Mouse (Mus musculus): Measurements from ENCODE around the gene Zswim3. TPM values are rescaled to one million over a fixed set of nuclear protein-coding genes. Genes with fewer than 3 reads are reported as not detected.

Gene Zswim3
- polyA plus RNA-seq, 1 experiment from 2014 or later = 5.9 TPM

DNA sequence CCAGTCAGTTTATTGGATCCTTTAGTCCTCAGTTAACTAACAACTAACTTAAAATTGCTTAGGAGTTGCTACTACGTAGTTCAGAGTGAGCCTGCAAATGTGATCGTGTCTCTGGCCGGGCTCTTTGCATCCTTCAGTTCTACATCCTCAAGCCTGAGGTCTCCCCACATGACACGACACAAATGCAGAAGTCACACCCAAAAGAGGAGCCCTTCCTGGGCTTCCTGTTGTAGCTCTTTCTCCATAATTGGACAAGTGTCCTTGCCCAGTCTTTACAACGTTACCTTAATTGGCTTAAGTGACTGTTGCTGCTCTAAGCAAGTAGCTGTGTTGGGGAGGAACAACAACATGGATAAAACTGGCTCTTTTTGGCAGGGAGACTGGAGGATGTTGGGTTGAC lies 10.4 kb downstream of the Zswim3 start:
- ATAC-seq (ENCODE audit: insufficient number of reproducible peaks, insufficient read depth, low FRiP score, low read depth) = no peak

GRCm38 (mm10) chr2:164815821-164816220 lies 10.9 kb downstream of the Zswim3 start:
- Histone ChIP-seq H3K9ac (ENCODE audit: low read length) (no peak overlapping the region; the same call in 1 of the 2 replicates), H3K27ac (replicated peaks in 1 of 2; ENCODE audit: control insufficient read depth in 1 of 2, insufficient read depth in 1 of 2, low read depth in 2 of 2, low read length in 2 of 2) (no peak overlapping the region), H3K36me3 (ENCODE audit: control insufficient read depth, insufficient read depth, low read length) (peaks cover 11% of the 10 kb centered on the region; the same call in 1 of the 2 replicates), H3K27me3 (ENCODE audit: control insufficient read depth, insufficient read depth, low read length) (no peaks in the 10 kb centered on the region), H3K4me3 (ENCODE audit: control insufficient read depth in 1 of 2, insufficient read depth in 1 of 2, low read depth in 1 of 2, low read length in 2 of 2) (no peak overlapping the region), H3K4me2 (ENCODE audit: low read length) (no peak overlapping the region), H3K4me1 (ENCODE audit: control insufficient read depth in 2 of 2, insufficient read depth in 2 of 2, low read length in 2 of 2) (peaks cover 7 to 14% of the 10 kb centered on the region in 2 experiments), H3K9me3 (ENCODE audit: control insufficient read depth, low read length) (no peaks in the 10 kb centered on the region)
- no peak for ATAC-seq (ENCODE audit: insufficient number of reproducible peaks, insufficient read depth, low FRiP score, low read depth)
- WGBS = 43% methylated on average over 8 of the region's 8 CpGs

More for the DNA sequence above, 10.4 kb downstream of the Zswim3 start:
- WGBS = 66% methylated on average over 5 of the region's 5 CpGs
- H3K4me3 ChIP-seq (ENCODE audit: control insufficient read depth in 1 of 2, insufficient read depth in 1 of 2, low read depth in 1 of 2, low read length in 2 of 2) = no peak overlapping the region
- H3K4me2 ChIP-seq (ENCODE audit: low read length) = no peak overlapping the region
- no peaks in the 10 kb centered on the region for H3K27me3 ChIP-seq (ENCODE audit: control insufficient read depth, insufficient read depth, low read length)
- no peaks in the 10 kb centered on the region for H3K9me3 ChIP-seq (ENCODE audit: control insufficient read depth, low read length)
- H3K4me1 ChIP-seq (ENCODE audit: control insufficient read depth in 2 of 2, insufficient read depth in 2 of 2, low read length in 2 of 2) = peaks cover 7 to 14% of the 10 kb centered on the region in 2 experiments
- H3K36me3 ChIP-seq (ENCODE audit: control insufficient read depth, insufficient read depth, low read length) = peaks cover 7% of the 10 kb centered on the region; the same call in 1 of the 2 replicates
- no peak overlapping the region for H3K27ac ChIP-seq (replicated peaks in 1 of 2; ENCODE audit: control insufficient read depth in 1 of 2, insufficient read depth in 1 of 2, low read depth in 2 of 2, low read length in 2 of 2)
- no peak overlapping the region; the same call in 1 of the 2 replicates for H3K9ac ChIP-seq (ENCODE audit: low read length)

DNA sequence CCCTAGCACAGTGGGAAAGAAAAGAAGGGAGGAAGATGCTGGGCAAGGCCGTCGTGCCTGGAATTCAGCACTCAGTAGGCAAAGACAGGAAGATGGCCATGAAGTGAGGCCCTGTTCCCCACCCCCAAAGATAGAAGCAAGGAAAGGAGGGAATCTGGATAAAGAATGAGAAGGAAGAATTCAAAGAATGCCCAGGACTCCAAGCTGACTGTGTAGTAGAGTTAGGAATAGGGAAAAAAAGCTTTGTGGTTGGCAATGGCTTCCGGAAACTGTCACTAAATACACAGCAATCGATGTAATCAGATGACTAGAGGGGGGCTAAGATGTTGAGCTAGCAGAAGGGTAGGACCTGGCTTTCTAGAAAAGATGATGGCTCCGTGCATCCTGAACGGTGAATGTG lies 12.3 kb downstream of the Zswim3 start:
- Histone ChIP-seq H3K9me3 (ENCODE audit: control insufficient read depth, low read length) (no peaks in the 10 kb centered on the region), H3K4me3 (ENCODE audit: control insufficient read depth in 1 of 2, insufficient read depth in 1 of 2, low read depth in 1 of 2, low read length in 2 of 2) (no peak overlapping the region), H3K9ac (ENCODE audit: low read length) (no peak overlapping the region), H3K4me2 (ENCODE audit: low read length) (no peak overlapping the region), H3K27ac (replicated peaks in 1 of 2; ENCODE audit: control insufficient read depth in 1 of 2, insufficient read depth in 1 of 2, low read depth in 2 of 2, low read length in 2 of 2) (0 out of 4 replicates have a peak overlapping the region, but pooled peaks of 1 of the 2 experiments have one; percentile 21), H3K4me1 (ENCODE audit: control insufficient read depth in 2 of 2, insufficient read depth in 2 of 2, low read length in 2 of 2) (peaks cover 7 to 14% of the 10 kb centered on the region in 2 experiments), H3K36me3 (ENCODE audit: control insufficient read depth, insufficient read depth, low read length) (peaks cover 17% of the 10 kb centered on the region; the same call in 1 of the 2 replicates), H3K27me3 (ENCODE audit: control insufficient read depth, insufficient read depth, low read length) (no peaks in the 10 kb centered on the region)
- ATAC-seq (ENCODE audit: insufficient number of reproducible peaks, insufficient read depth, low FRiP score, low read depth) = no peak
- 53% methylated on average over 6 of the region's 6 CpGs for WGBS

DNA sequence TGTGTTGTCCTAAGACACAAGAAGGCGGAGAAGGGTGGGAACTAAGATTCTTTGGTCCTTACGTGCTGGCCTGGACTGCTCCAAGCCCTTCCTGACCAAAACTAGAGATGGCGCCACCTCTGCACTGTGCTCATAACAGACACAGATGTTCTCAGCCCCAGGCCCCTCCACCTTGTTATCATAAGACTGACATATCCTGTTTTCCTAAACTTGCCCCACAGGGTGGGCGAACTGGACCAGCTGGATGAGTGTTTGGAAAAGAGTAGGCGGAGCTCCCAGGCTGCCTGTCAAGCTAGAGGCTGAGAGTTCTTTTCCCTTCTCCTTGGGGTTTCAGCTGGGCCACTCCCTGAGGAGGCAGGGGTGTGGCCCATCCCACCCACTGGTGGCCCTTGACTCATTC lies 12.8 kb downstream of the Zswim3 start:
- H3K9me3 ChIP-seq (ENCODE audit: control insufficient read depth, low read length) = no peaks in the 10 kb centered on the region
- peaks cover 7 to 14% of the 10 kb centered on the region in 2 experiments for H3K4me1 ChIP-seq (ENCODE audit: control insufficient read depth in 2 of 2, insufficient read depth in 2 of 2, low read length in 2 of 2)
- no peak overlapping the region for H3K4me3 ChIP-seq (ENCODE audit: control insufficient read depth in 1 of 2, insufficient read depth in 1 of 2, low read depth in 1 of 2, low read length in 2 of 2)
- WGBS = 60% methylated on average over 5 of the region's 5 CpGs
- H3K4me2 ChIP-seq (ENCODE audit: low read length) = no peak overlapping the region
- 0 out of 4 replicates have a peak overlapping the region, but pooled peaks of 1 of the 2 experiments have one; percentile 21 for H3K27ac ChIP-seq (replicated peaks in 1 of 2; ENCODE audit: control insufficient read depth in 1 of 2, insufficient read depth in 1 of 2, low read depth in 2 of 2, low read length in 2 of 2)
- no peak overlapping the region for H3K9ac ChIP-seq (ENCODE audit: low read length)
- peaks cover 17% of the 10 kb centered on the region; the same call in 1 of the 2 replicates for H3K36me3 ChIP-seq (ENCODE audit: control insufficient read depth, insufficient read depth, low read length)
- no peaks in the 10 kb centered on the region for H3K27me3 ChIP-seq (ENCODE audit: control insufficient read depth, insufficient read depth, low read length)
- no peak for ATAC-seq (ENCODE audit: insufficient number of reproducible peaks, insufficient read depth, low FRiP score, low read depth)

DNA sequence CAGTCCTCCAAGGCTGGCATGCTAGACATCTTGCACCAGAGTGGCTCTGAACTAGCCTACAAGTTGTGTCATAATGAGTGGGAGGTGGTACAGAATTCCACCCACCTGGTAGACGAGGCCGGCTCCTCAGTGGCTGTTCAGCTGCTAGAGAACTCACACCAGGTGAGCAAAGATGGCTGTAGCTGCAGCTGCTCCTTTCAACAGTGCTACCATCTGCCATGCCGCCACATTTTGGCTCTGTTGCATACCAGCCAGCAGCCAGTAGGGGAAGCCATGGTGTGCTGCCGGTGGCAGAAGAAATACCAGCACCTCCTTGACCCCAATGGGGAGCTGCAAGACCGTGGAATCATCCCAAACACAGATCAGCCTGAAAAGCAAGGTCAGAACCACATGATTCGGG lies 16.2 kb downstream of the Zswim3 start:
- Histone ChIP-seq H3K4me2 (ENCODE audit: low read length) (no peak overlapping the region), H3K4me1 (ENCODE audit: control insufficient read depth in 2 of 2, insufficient read depth in 2 of 2, low read length in 2 of 2) (peaks cover 5 to 12% of the 10 kb centered on the region in 2 experiments; a peak in 3 of 4 replicates), H3K9me3 (ENCODE audit: control insufficient read depth, low read length) (no peaks in the 10 kb centered on the region), H3K9ac (ENCODE audit: low read length) (no peak overlapping the region), H3K36me3 (ENCODE audit: control insufficient read depth, insufficient read depth, low read length) (peaks cover 32% of the 10 kb centered on the region), H3K4me3 (ENCODE audit: control insufficient read depth in 1 of 2, insufficient read depth in 1 of 2, low read depth in 1 of 2, low read length in 2 of 2) (no peak overlapping the region), H3K27me3 (ENCODE audit: control insufficient read depth, insufficient read depth, low read length) (no peaks in the 10 kb centered on the region), H3K27ac (replicated peaks in 1 of 2; ENCODE audit: control insufficient read depth in 1 of 2, insufficient read depth in 1 of 2, low read depth in 2 of 2, low read length in 2 of 2) (no peak overlapping the region)
- 80% methylated on average over 6 of the region's 6 CpGs for WGBS
- ATAC-seq (ENCODE audit: insufficient number of reproducible peaks, insufficient read depth, low FRiP score, low read depth) = no peak

- under 1% methylated on average over 32 of the region's 32 CpGs for WGBS
- Histone ChIP-seq H3K36me3 (ENCODE audit: control insufficient read depth, insufficient read depth, low read length) (peaks cover 48% of the 10 kb centered on the region), H3K9ac (ENCODE audit: low read length) (peak within 1 kb of the TSS; percentile 79), H3K27ac (replicated peaks in 1 of 2; ENCODE audit: control insufficient read depth in 1 of 2, insufficient read depth in 1 of 2, low read depth in 2 of 2, low read length in 2 of 2) (peak within 1 kb of the TSS; percentile 71 to 75), H3K9me3 (ENCODE audit: control insufficient read depth, low read length) (no peaks in the 10 kb centered on the region), H3K4me3 (ENCODE audit: control insufficient read depth in 1 of 2, insufficient read depth in 1 of 2, low read depth in 1 of 2, low read length in 2 of 2) (peak within 1 kb of the TSS; percentile 63 to 65), H3K4me1 (ENCODE audit: control insufficient read depth in 2 of 2, insufficient read depth in 2 of 2, low read length in 2 of 2) (peaks cover under 1 to 4% of the 10 kb centered on the region in 2 experiments; a peak in 1 of 4 replicates), H3K27me3 (ENCODE audit: control insufficient read depth, insufficient read depth, low read length) (no peaks in the 10 kb centered on the region), H3K4me2 (ENCODE audit: low read length) (peak within 1 kb of the TSS; percentile 67)
- peak; percentile 97 for ATAC-seq (ENCODE audit: insufficient number of reproducible peaks, insufficient read depth, low FRiP score, low read depth)
Observed at GRCm38 (mm10) chr2:164822636-164823165, 17.8 kb downstream of the Zswim3 start, which contains the start of gene Zswim1. TSS of gene Zswim1 (plus strand) at chr2:164822686.

DNA sequence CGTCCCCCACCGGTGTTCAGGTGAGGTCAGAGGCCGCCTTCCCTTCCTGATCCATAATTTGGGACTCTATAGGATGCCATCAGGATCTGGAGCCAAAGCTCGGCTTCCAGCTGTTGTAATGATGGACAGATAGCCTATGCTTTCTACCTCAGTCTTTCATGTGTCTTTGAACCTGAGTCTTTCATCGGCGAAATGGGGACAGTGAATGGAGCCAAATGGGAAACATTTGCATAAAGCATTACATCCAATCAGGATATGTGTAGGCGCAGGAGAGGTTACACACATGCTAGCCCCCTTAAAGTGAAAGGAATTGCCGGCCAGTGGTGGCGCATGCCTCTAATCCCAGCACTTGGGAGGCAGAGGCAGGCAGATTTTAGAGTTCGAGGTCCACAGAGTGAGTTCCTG lies 18.3 kb downstream of the Zswim3 start:
- WGBS = 1% methylated on average over 10 of the region's 10 CpGs
- Histone ChIP-seq H3K9me3 (ENCODE audit: control insufficient read depth, low read length) (no peaks in the 10 kb centered on the region), H3K36me3 (ENCODE audit: control insufficient read depth, insufficient read depth, low read length) (peaks cover 53% of the 10 kb centered on the region)

More for the DNA sequence above, 18.3 kb downstream of the Zswim3 start:
- peak overlapping the region; percentile 67 for H3K4me2 ChIP-seq (ENCODE audit: low read length)
- peak overlapping the region; percentile 63 to 65 for H3K4me3 ChIP-seq (ENCODE audit: control insufficient read depth in 1 of 2, insufficient read depth in 1 of 2, low read depth in 1 of 2, low read length in 2 of 2)
- peak overlapping the region; percentile 71 to 75 for H3K27ac ChIP-seq (replicated peaks in 1 of 2; ENCODE audit: control insufficient read depth in 1 of 2, insufficient read depth in 1 of 2, low read depth in 2 of 2, low read length in 2 of 2)
- peak; percentile 57 for ATAC-seq (ENCODE audit: insufficient number of reproducible peaks, insufficient read depth, low FRiP score, low read depth)
- peak overlapping the region; percentile 79 for H3K9ac ChIP-seq (ENCODE audit: low read length)
- no peaks in the 10 kb centered on the region for H3K27me3 ChIP-seq (ENCODE audit: control insufficient read depth, insufficient read depth, low read length)
- 0 out of 4 replicates have a peak, but pooled peaks cover 0 to 4% of the 10 kb centered on the region in 2 experiments for H3K4me1 ChIP-seq (ENCODE audit: control insufficient read depth in 2 of 2, insufficient read depth in 2 of 2, low read length in 2 of 2)
